Mouse (Mus musculus) gastrocnemius, postnatal 14 days (tissue): ENCODE results near the gene Oaz3. TPM values are rescaled to one million over a fixed set of nuclear protein-coding genes. Genes with fewer than 3 reads are reported as not detected.

Experiments used
- DNase-seq: peaks from one replicate; pipeline ENCODE4 v3.0.0; 2021; ENCODE audit warnings: mixed read lengths
- intact Hi-C: fragments of 180-260 bp; cut with DNase I; formaldehyde crosslinking; loops from one replicate; pipeline ENCODE4 v1.15.1; 2025; ENCODE audit warnings: low total_unique reads
- total RNA-seq, 2 experiments: library from RNA; stranded (reverse); gene quantifications; 2 replicates each; pipeline ENCODE4 v1.2.3; 2021

Gene Oaz3
- total RNA-seq, 2 experiments from 2014 or later = not detected

- intact Hi-C loops = no loop called here
These were observed 47.4 kb downstream of the Oaz3 start for GRCm38 (mm10) chr3:94396336-94396735.

DNA sequence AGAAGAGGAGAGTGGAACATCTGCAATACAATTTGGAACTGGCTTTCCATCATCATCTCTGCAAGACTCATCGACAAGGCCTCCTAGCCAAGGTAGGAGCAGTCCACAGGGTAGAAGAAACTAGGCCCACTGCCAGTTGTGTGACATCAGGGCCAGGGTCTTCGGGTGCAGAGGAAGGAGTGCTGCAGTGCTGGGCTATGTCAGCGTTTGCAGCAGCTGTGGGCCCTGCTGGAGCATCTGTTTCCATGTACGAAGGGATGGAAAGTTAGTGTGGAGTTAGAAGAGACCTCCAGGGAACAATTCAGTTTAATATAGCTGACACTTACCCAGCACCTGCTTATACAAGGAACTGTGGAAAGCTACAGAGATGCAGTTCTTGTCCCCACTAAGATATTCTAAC is 50.7 kb downstream of the Oaz3 start:
- intact Hi-C loops = no loop called here
- DNase-seq = no peak

More at GRCm38 (mm10) chr3:94396336-94396735, 47.4 kb downstream of the Oaz3 start:
- no peak for DNase-seq

- no peak for DNase-seq
- intact Hi-C loops = no loop called here
These were observed 51.6 kb downstream of the Oaz3 start for GRCm38 (mm10) chr3:94392128-94392527.

DNA sequence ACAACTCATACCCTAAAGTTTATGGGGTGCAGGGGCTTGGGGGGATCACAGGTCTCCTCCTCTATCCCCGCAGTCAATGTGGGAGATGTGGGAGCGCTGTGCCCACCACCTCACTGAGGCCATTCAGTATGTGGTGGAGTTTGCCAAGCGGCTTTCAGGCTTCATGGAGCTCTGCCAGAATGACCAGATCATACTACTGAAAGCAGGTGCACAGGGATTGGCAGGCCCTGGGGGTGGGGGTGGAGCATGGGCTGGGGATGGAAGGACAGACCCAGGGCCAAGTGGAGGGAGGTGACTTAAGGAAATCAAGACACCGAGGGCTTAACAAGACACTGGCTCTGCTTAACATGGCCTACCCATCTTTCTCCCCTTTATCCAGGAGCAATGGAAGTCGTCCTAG is 52.7 kb downstream of the Oaz3 start:
- no peak for DNase-seq
- intact Hi-C loops = no loop called here

DNA sequence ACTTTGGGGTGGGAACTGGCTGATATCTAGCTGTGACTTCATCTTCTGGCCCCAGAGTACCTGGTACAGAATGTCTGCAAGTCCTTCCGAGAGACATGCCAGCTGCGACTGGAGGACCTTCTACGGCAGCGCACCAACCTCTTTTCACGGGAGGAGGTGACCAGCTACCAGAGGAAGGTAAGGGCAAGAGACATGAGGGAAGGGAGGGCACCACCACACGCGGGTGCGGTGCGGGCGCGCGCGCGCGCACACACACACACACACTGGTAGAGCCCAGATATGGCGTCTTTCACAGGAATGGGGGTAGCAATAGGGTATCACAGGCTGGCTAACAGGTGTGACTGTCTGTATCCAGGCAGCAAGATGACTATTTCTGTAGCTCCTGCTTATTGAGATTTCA is 54.3 kb downstream of the Oaz3 start:
- intact Hi-C loops = no loop called here
- no peak for DNase-seq

DNA sequence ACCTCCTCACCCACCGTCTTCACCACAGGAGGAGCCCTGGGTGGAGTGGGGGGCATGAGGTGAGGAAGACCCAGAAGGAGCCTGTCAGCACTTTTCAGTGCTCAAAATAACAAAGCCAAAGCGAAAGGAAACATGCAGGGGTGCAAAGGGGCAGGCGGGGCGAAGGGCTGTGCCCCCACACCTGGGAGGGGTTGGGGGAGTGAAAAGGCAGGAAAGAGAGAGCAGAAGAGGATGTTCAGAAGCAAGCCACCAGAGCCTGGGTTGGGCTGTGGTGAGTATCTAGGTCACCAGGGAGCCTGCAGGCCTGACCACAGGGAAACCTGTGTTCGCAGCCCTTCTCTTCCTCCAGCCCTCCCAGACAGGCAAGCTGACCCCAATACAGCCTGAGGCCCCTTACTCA is 55.7 kb downstream of the Oaz3 start:
- no peak for DNase-seq
- intact Hi-C loops = no loop called here

GRCm38 (mm10) chr3:94387391-94387790 is 56.3 kb downstream of the Oaz3 start:
- DNase-seq = no peak
- intact Hi-C loops = no loop called here

DNA sequence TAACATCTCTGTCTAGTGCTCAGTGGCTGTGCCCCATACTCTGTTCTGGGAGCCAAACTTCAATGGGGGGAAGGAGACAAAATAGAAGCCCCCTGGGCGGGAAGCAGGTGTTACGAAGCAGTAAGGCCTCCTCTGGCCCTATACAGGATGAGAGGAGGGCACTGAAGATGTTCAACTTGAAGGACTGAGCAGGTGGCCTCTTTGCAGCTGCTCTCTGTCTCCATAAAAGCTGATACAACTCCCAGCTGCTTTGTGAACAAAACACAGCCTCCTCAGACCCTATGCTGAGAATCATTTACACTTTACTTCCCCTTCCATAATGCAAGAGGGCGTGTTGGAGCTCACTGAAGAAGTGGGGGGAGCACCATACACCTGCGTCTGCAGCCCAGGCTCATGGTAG is 57.0 kb downstream of the Oaz3 start:
- DNase-seq = no peak
- intact Hi-C loops = no loop called here

DNA sequence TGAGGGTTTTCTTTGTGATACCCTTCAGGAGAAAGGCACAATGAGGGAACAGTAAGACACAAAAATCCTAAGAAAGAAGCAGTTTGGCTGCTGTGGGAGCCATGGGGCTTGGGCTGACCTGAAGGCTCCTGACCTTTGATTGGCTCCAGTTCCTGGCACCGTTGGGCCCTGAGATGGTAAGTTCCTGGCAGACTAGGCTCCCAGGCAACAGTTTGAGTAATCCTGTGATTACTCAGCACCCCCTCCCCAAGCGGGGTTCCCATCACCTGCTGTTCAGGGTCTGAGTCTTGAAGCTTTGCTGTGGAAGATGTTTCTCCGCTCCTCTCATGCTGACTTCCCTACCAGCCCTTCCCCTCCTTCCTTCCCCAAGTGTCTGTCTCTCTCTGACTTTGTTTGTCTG is 60.2 kb downstream of the Oaz3 start:
- intact Hi-C loops = no loop called here

More for the DNA sequence above, 60.2 kb downstream of the Oaz3 start:
- no peak for DNase-seq

Other genes with a start within 250 kb of the Oaz3 start
- gene Gm5286, start 247.2 kb downstream of the Oaz3 start, total RNA-seq = not detected
- not detected for gene Gm4778, start 179.9 kb downstream of the Oaz3 start, total RNA-seq
- 1 to 10 TPM; 6.5 to 6.7 TPM for gene Them4, start 133.8 kb downstream of the Oaz3 start, total RNA-seq
- under 1 TPM in 1 of 2 experiments, not detected in 1; 0.16 TPM for gene Them5, start 101.8 kb downstream of the Oaz3 start, total RNA-seq
- gene C2cd4d, start 81.5 kb downstream of the Oaz3 start, total RNA-seq = under 1 TPM; 0.18 to 0.31 TPM
- gene Rorc, start 71.1 kb downstream of the Oaz3 start, total RNA-seq = 10 to 100 TPM; 15.8 to 22.8 TPM
- gene Lingo4, start 45.4 kb downstream of the Oaz3 start, total RNA-seq = under 1 TPM; 0.06 to 0.11 TPM
- gene Tdrkh, start 30.6 kb downstream of the Oaz3 start, total RNA-seq = 1 to 10 TPM; 3.5 to 4.8 TPM
- gene Mrpl9, start 597 bp downstream of the Oaz3 start, total RNA-seq = 10 to 100 TPM; 40.4 to 47.1 TPM
- gene Celf3, start 34.4 kb upstream of the Oaz3 start, total RNA-seq = not detected
- gene Riiad1, start 36.4 kb upstream of the Oaz3 start, total RNA-seq = 1 to 10 TPM; 3.0 to 3.8 TPM
- 10 to 100 TPM; 23.8 to 25.1 TPM for gene Snx27, start 138.8 kb upstream of the Oaz3 start, total RNA-seq
- gene Gm10972, start 199.2 kb upstream of the Oaz3 start, total RNA-seq = not detected
- gene Tuft1, start 215.0 kb upstream of the Oaz3 start, total RNA-seq = 1 to 10 TPM in 1 of 2 experiments, under 1 TPM in 1; 0.98 to 1.4 TPM
- gene Selenbp2, start 249.6 kb upstream of the Oaz3 start, total RNA-seq = 1 to 10 TPM in 1 of 2 experiments, under 1 TPM in 1; 0.78 to 1.7 TPM